Mouse (Mus musculus) embryonic facial prominence, embryonic 15.5 days (tissue): ENCODE results near the gene Ckap5. TPM values are rescaled to one million over a fixed set of nuclear protein-coding genes. Genes with fewer than 3 reads are reported as not detected.

ENCODE experiments used
- polyA plus RNA-seq: library from polyadenylated mRNA; unstranded; fragments of >200 nt; fragmentation: Nextera tagmentation; extraction: Ambion mirVana; gene quantifications from 2 replicates; pipeline ENCODE4 v1.2.1, GENCODE M21; 2015

Gene Ckap5
- polyA plus RNA-seq, 1 experiment from 2014 or later = 60.7 TPM

Other genes starting within 250 kb of the Ckap5 start
- 61.0 and 68.0 TPM in 2 replicates for gene 1110051M20Rik, start 82.1 kb upstream of the Ckap5 start, polyA plus RNA-seq
- gene Lrp4, start 69.3 kb upstream of the Ckap5 start, polyA plus RNA-seq = 11.1 and 12.0 TPM in 2 replicates
- 1.0 and 1.5 TPM in 2 replicates for gene F2, start 109.7 kb downstream of the Ckap5 start, polyA plus RNA-seq
- 9.2 and 13.2 TPM in 2 replicates for gene Zfp408, start 123.0 kb downstream of the Ckap5 start, polyA plus RNA-seq
- 122 and 129 TPM in 2 replicates for gene Arhgap1, start 123.1 kb downstream of the Ckap5 start, polyA plus RNA-seq
- gene Atg13, start 183.8 kb downstream of the Ckap5 start, polyA plus RNA-seq = 31.6 and 33.5 TPM in 2 replicates
- 19.3 and 25.4 TPM in 2 replicates for gene Harbi1, start 184.1 kb downstream of the Ckap5 start, polyA plus RNA-seq
- 17.3 and 18.1 TPM in 2 replicates for gene Ambra1, start 203.4 kb downstream of the Ckap5 start, polyA plus RNA-seq